11 mouse cellular contexts compared by ENCODE assay signal in genomic region chr11:68600551-68601021, GRCm38 (mm10). TPM values are rescaled to one million over a fixed set of nuclear protein-coding genes. Genes with fewer than 3 reads are reported as not detected.
DNase-seq lines count a peak whose midpoint lies in the region; ATAC-seq and TF ChIP-seq lines count a peak whose summit lies in the region.
"Had no signal": no experiment of that assay in that cellular context is flagged by ENCODE, and none has a peak within 500 bp of the region (broad histone marks: within the 10 kb centered on the region; RNA-seq: fewer than 3 reads in every experiment).

No protein-coding gene starts in this region.

- ATAC-seq in limb, embryonic 11.5 days (ENCODE audit: insufficient number of reproducible peaks, low FRiP score, low TSS enrichment, low read depth) = no peak
- peak; percentile 65; the same call in 1 of the 2 replicates for ATAC-seq in stomach, postnatal 0 days (ENCODE audit: low FRiP score, low TSS enrichment)
- ATAC-seq in megakaryocyte-erythroid progenitor cell, adult 5-6 weeks (replicated peaks; ENCODE audit: low FRiP score, low TSS enrichment, poor library complexity, severe bottlenecking) = no peak

- WGBS in limb, embryonic 11.5 days = 10% methylated on average over 6 of the region's 6 CpGs
- 18% methylated on average over 6 of the region's 6 CpGs for WGBS in stomach, postnatal 0 days

- H3K9ac ChIP-seq in limb, embryonic 11.5 days (ENCODE audit: low read length) = peak overlapping the region; percentile 28
- H3K9ac ChIP-seq in stomach, postnatal 0 days (ENCODE audit: low read length) = no peak overlapping the region
- H3K9ac ChIP-seq: hindbrain, embryonic 15.5 days had no signal

- H3K36me3 ChIP-seq in limb, embryonic 11.5 days (ENCODE audit: control insufficient read depth, insufficient read depth, low read length) = no peaks in the 10 kb centered on the region
- no peaks in the 10 kb centered on the region for H3K36me3 ChIP-seq in stomach, postnatal 0 days (ENCODE audit: control insufficient read depth, insufficient read depth, low read length)
- H3K36me3 ChIP-seq: hindbrain, embryonic 15.5 days had no signal

- TF ChIP-seq EP300 in stomach, postnatal 0 days (optimal IDR thresholded peaks at IDR 0.05) = no peak

- intact Hi-C loops in gastrocnemius, adult 2 months (cut with DNase I) = no loop called here
- intact Hi-C loops in left cerebral cortex, postnatal 14 days (cut with DNase I) = no loop called here

- no peak overlapping the region for H3K4me2 ChIP-seq in limb, embryonic 11.5 days (ENCODE audit: low read depth, severe bottlenecking)
- no peak overlapping the region for H3K4me2 ChIP-seq in stomach, postnatal 0 days (replicated peaks; ENCODE audit: low read depth)
- H3K4me2 ChIP-seq: hindbrain, embryonic 15.5 days had no signal

- H3K27ac ChIP-seq in gastrocnemius, adult 2 months = peak overlapping the region; percentile 46; the same call in 1 of the 2 replicates
- peak overlapping the region; percentile 72 for H3K27ac ChIP-seq in limb, embryonic 11.5 days (replicated peaks; ENCODE audit: low read depth, low read length)
- peak overlapping the region; percentile 74 for H3K27ac ChIP-seq in stomach, postnatal 0 days (replicated peaks)
- H3K27ac ChIP-seq: hindbrain, embryonic 15.5 days had no signal

- H3K4me3 ChIP-seq in gastrocnemius, adult 2 months = no peak overlapping the region
- H3K4me3 ChIP-seq in limb, embryonic 11.5 days (ENCODE audit: low read depth, low read length) = no peak overlapping the region
- H3K4me3 ChIP-seq in stomach, postnatal 0 days (ENCODE audit: low read depth, low read length) = no peak overlapping the region
- H3K4me3 ChIP-seq: hindbrain, embryonic 15.5 days had no signal

- H3K27me3 ChIP-seq in limb, embryonic 11.5 days (ENCODE audit: control insufficient read depth, insufficient read depth, low read length) = no peaks in the 10 kb centered on the region
- no peaks in the 10 kb centered on the region for H3K27me3 ChIP-seq in stomach, postnatal 0 days (ENCODE audit: control insufficient read depth, insufficient read depth, low read length)
- H3K27me3 ChIP-seq: hindbrain, embryonic 15.5 days had no signal

- peaks cover 27% of the 10 kb centered on the region for H3K4me1 ChIP-seq in limb, embryonic 11.5 days (ENCODE audit: control insufficient read depth, insufficient read depth, low read length)
- H3K4me1 ChIP-seq in stomach, postnatal 0 days (replicated peaks; ENCODE audit: control insufficient read depth, insufficient read depth) = peaks cover 7% of the 10 kb centered on the region; the same call in 1 of the 2 replicates

- no peak for DNase-seq in gastrocnemius, adult 2 months
- DNase-seq in gastrocnemius, postnatal 25 days = no peak
- peak; percentile 42 for DNase-seq in right cerebral cortex, adult 18-20 months
- no peak for DNase-seq in right cerebral cortex, adult 2 months (ENCODE audit: low spot score in 2 of 2)
- peak; percentile 37 for DNase-seq in limb, embryonic 11.5 days (ENCODE audit: low spot score)
- DNase-seq in stomach, postnatal 0 days (ENCODE audit: low spot score) = peak; percentile 39
- DNase-seq in left cerebral cortex, postnatal 14 days (ENCODE audit: low spot score in 2 of 2) = no peak
- DNase-seq: cerebellum, postnatal 14 days had no signal

- TF ChIP-seq CTCF in gastrocnemius, adult 2 months (IDR thresholded peaks at IDR 0.05) = no peak
- no peak for TF ChIP-seq CTCF in stomach, postnatal 0 days (IDR thresholded peaks at IDR 0.05; ENCODE audit: low read depth)

- H3K9me3 ChIP-seq in limb, embryonic 11.5 days (ENCODE audit: control insufficient read depth, low read length) = no peaks in the 10 kb centered on the region
- no peaks in the 10 kb centered on the region for H3K9me3 ChIP-seq in stomach, postnatal 0 days (ENCODE audit: control insufficient read depth, low read length)
- H3K9me3 ChIP-seq: hindbrain, embryonic 15.5 days had no signal

RNA-seq across cellular contexts. Expression of gene Ccdc42, which starts 13.8 kb away (rescaled TPM):
- not detected for total RNA-seq in gastrocnemius, adult 2 months (2021)
- not detected for total RNA-seq in gastrocnemius, postnatal 25 days (2021)
- 1.0 and 1.4 TPM in 2 replicates for polyA plus RNA-seq in limb, embryonic 11.5 days (2014; fragmentation: Nextera tagmentation; extraction: Ambion mirVana)
- polyA plus RNA-seq in stomach, postnatal 0 days (2015; fragmentation: Nextera tagmentation; extraction: Ambion mirVana) = not detected in 2 replicates
- total RNA-seq in megakaryocyte-erythroid progenitor cell, adult 5-6 weeks (2014; fragmentation: Nextera tagmentation) = not detected in 2 replicates
- total RNA-seq in megakaryocyte-erythroid progenitor cell, adult 5-6 weeks (2017) = not detected in 2 replicates
- total RNA-seq in left cerebral cortex, postnatal 14 days (2021) = under 1 TPM; 0.95 to 0.99 TPM
- polyA plus RNA-seq: liver, embryonic 16.5 days had no signal

RNA-seq across cellular contexts. Expression of gene Mfsd6l, which starts 44.6 kb away (rescaled TPM):
- under 1 TPM in 1 of 2 experiments, not detected in 1; 0.11 TPM for total RNA-seq in gastrocnemius, adult 2 months (2021)
- total RNA-seq in gastrocnemius, postnatal 25 days (2021) = not detected
- polyA plus RNA-seq in limb, embryonic 11.5 days (2014; fragmentation: Nextera tagmentation; extraction: Ambion mirVana) = not detected in 2 replicates
- 3.7 and 3.9 TPM in 2 replicates for polyA plus RNA-seq in stomach, postnatal 0 days (2015; fragmentation: Nextera tagmentation; extraction: Ambion mirVana)
- total RNA-seq in megakaryocyte-erythroid progenitor cell, adult 5-6 weeks (2014; fragmentation: Nextera tagmentation) = not detected in 2 replicates
- total RNA-seq in megakaryocyte-erythroid progenitor cell, adult 5-6 weeks (2017) = not detected in 2 replicates
- not detected for total RNA-seq in left cerebral cortex, postnatal 14 days (2021)
- polyA plus RNA-seq: hindbrain, embryonic 15.5 days had no signal

Comparison
In these comparisons a context has a peak if more than half of its experiments do, and no peak if none do; other contexts are left out.
1. DNase-seq: peak in right cerebral cortex, adult 18-20 months (single experiment), limb, embryonic 11.5 days (single experiment) and stomach, postnatal 0 days (single experiment); none in gastrocnemius, adult 2 months (single experiment), gastrocnemius, postnatal 25 days (single experiment), right cerebral cortex, adult 2 months (0 of 2) and left cerebral cortex, postnatal 14 days (0 of 2).
2. Peak in every context shown above with its lines, with median percentiles within 50 percentile points of each other: H3K27ac ChIP-seq.